Mouse (Mus musculus) cerebellum, adult 18-20 months (tissue): ENCODE results near the gene Pvalb.

Experiments
- DNase-seq, 2 experiments: peaks; one replicate each; pipeline ENCODE4 v3.0.0; 2021

The Pvalb gene

GRCm38 (mm10) chr15:78206312-78206711 is at the start of gene Pvalb:
Gene Pvalb, minus strand, starts transcription at chr15:78206400.
- DNase-seq, result no peak

- peak; percentile 42 to 46 for DNase-seq
These were observed 48.6 kb upstream of the Pvalb start for GRCm38 (mm10) chr15:78254751-78255150.

GRCm38 (mm10) chr15:78248410-78248809 is 42.2 kb upstream of the Pvalb start:
- no peak for DNase-seq

- DNase-seq, result no peak
These were observed 41.5 kb upstream of the Pvalb start for GRCm38 (mm10) chr15:78247659-78248058.

- no peak for DNase-seq
These were observed 40.2 kb upstream of the Pvalb start for GRCm38 (mm10) chr15:78246143-78247116.

GRCm38 (mm10) chr15:78244695-78245492 is 38.7 kb upstream of the Pvalb start, which contains the start of gene Ncf4:
Gene Ncf4, plus strand, starts transcription at chr15:78244801.
- DNase-seq, result no peak

- DNase-seq, result no peak
These were observed 37.6 kb upstream of the Pvalb start for GRCm38 (mm10) chr15:78243774-78244173.

GRCm38 (mm10) chr15:78243061-78243460 is 36.9 kb upstream of the Pvalb start:
- no peak for DNase-seq

GRCm38 (mm10) chr15:78241335-78241734 is 35.1 kb upstream of the Pvalb start:
- DNase-seq, result no peak

GRCm38 (mm10) chr15:78239956-78240617 is 33.9 kb upstream of the Pvalb start:
- no peak for DNase-seq

- DNase-seq, result peak; percentile 60 to 76
These were observed 33.3 kb upstream of the Pvalb start for GRCm38 (mm10) chr15:78239453-78239852.

GRCm38 (mm10) chr15:78234823-78235509 is 28.8 kb upstream of the Pvalb start:
- DNase-seq, result no peak

GRCm38 (mm10) chr15:78231346-78232331 is 25.4 kb upstream of the Pvalb start:
- no peak for DNase-seq

GRCm38 (mm10) chr15:78227816-78228215 is 21.6 kb upstream of the Pvalb start:
- DNase-seq, result no peak

GRCm38 (mm10) chr15:78215269-78215668 is 9.1 kb upstream of the Pvalb start:
- DNase-seq, result no peak

- no peak for DNase-seq
These were observed 5.2 kb upstream of the Pvalb start for GRCm38 (mm10) chr15:78211367-78211766.

- no peak for DNase-seq
These were observed 4.0 kb upstream of the Pvalb start for GRCm38 (mm10) chr15:78210203-78210602.

- no peak for DNase-seq
These were observed 1.0 kb downstream of the Pvalb start for GRCm38 (mm10) chr15:78205192-78205591.

- peak; percentile 42 to 72 for DNase-seq
These were observed 1.9 kb downstream of the Pvalb start for GRCm38 (mm10) chr15:78204053-78204847.
